Mouse (Mus musculus): Measurements from ENCODE around the gene Nrg4.

DNA sequence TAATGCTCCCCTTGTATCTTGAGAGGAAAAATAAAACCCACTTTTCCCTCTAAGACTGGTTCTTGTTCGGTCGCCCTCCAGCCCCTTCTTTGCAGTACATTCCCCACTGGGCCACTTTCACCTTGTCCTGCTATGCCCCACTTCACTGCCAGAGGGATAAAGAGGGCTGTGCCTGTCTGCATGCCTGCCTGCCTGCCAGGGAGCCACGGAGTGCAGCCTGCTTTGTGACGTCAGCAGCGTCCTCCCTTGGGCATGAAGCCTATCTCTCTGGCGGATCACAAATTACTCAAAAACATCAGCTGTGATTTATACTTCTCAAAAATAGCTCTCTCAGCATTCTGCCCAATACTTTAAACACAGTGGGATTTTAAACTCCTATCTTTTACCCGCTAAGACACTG, 6.3 kb upstream of the Nrg4 start:
- TF ChIP-seq CTCF (IDR thresholded peaks at IDR 0.05; ENCODE audit: low read depth, low read length) (peak; percentile 39; the same call in 1 of the 2 replicates), POLR2A (IDR thresholded peaks at IDR 0.05; ENCODE audit: extremely low read depth, insufficient read depth, low read length) (0 out of 2 replicates have a peak, but pooled peaks have one; percentile 2)

Measured in liver, adult 2 months (tissue).